ENCODE assay signal across 9 mouse cellular contexts in genomic region chr2:160451057-160451456, GRCm38 (mm10).
A peak's percentile ranks its signal among the peaks of the same experiment; 100 is the strongest.
DNase-seq lines count a peak whose midpoint lies in the region; ATAC-seq lines count a peak whose summit lies in the region.
"Had no signal": no experiment of that assay in that cellular context is flagged by ENCODE, and none has a peak within 500 bp of the region (broad histone marks: within the 10 kb centered on the region; RNA-seq: fewer than 3 reads in every experiment).

No protein-coding gene starts in this region.

- H3K9ac ChIP-seq in kidney, embryonic 15.5 days, result no peak overlapping the region
- H3K9ac ChIP-seq in forebrain, embryonic 12.5 days, result no peak overlapping the region
- H3K9ac ChIP-seq in intestine, embryonic 16.5 days (ENCODE audit: low read depth, low read length), result no peak overlapping the region
- H3K9ac ChIP-seq in neural tube, embryonic 13.5 days, result peak overlapping the region; percentile 66; the same call in 1 of the 2 replicates

- H3K4me1 ChIP-seq in kidney, embryonic 15.5 days, result peaks cover 33% of the 10 kb centered on the region
- peaks cover 24% of the 10 kb centered on the region for H3K4me1 ChIP-seq in forebrain, embryonic 12.5 days
- peaks cover 11% of the 10 kb centered on the region for H3K4me1 ChIP-seq in intestine, embryonic 16.5 days (ENCODE audit: control insufficient read depth, insufficient read depth, low read length)
- H3K4me1 ChIP-seq in neural tube, embryonic 13.5 days (replicated peaks), result peaks cover 29% of the 10 kb centered on the region

- ATAC-seq in kidney, embryonic 15.5 days (replicated peaks; ENCODE audit: low FRiP score), result peak; percentile 55
- peak; percentile 72 for ATAC-seq in forebrain, embryonic 12.5 days (ENCODE audit: low FRiP score)
- peak; percentile 58 for ATAC-seq in intestine, embryonic 16.5 days
- peak; percentile 44 for ATAC-seq in neural tube, embryonic 13.5 days (ENCODE audit: low read depth)
- no peak for ATAC-seq in activated CD4-positive, CD25-positive, alpha-beta regulatory T cell, adult 4 months

- H3K36me3 ChIP-seq in kidney, embryonic 15.5 days, result no peaks in the 10 kb centered on the region
- H3K36me3 ChIP-seq in forebrain, embryonic 12.5 days (replicated peaks), result no peaks in the 10 kb centered on the region
- H3K36me3 ChIP-seq in intestine, embryonic 16.5 days (ENCODE audit: control insufficient read depth, insufficient read depth, low read length), result no peaks in the 10 kb centered on the region
- no peaks in the 10 kb centered on the region for H3K36me3 ChIP-seq in neural tube, embryonic 13.5 days

- intact Hi-C loops in gastrocnemius, postnatal 14 days (cut with DNase I; ENCODE audit: low total_unique reads), result no loop called here

- H3K27ac ChIP-seq in kidney, embryonic 15.5 days, result peak overlapping the region; percentile 93
- peak overlapping the region; percentile 60 for H3K27ac ChIP-seq in forebrain, embryonic 12.5 days
- peak overlapping the region; percentile 34; the same call in 1 of the 2 replicates for H3K27ac ChIP-seq in intestine, embryonic 16.5 days (ENCODE audit: low read length)
- peak overlapping the region; percentile 63 for H3K27ac ChIP-seq in neural tube, embryonic 13.5 days (replicated peaks)

- no peaks in the 10 kb centered on the region; the same call in 1 of the 2 replicates for H3K27me3 ChIP-seq in kidney, embryonic 15.5 days
- H3K27me3 ChIP-seq in forebrain, embryonic 12.5 days, result no peaks in the 10 kb centered on the region
- no peaks in the 10 kb centered on the region for H3K27me3 ChIP-seq in intestine, embryonic 16.5 days (replicated peaks; ENCODE audit: control insufficient read depth, insufficient read depth, low read length)
- peaks cover 50% of the 10 kb centered on the region for H3K27me3 ChIP-seq in neural tube, embryonic 13.5 days

- H3K4me2 ChIP-seq in kidney, embryonic 15.5 days, result peak overlapping the region; percentile 77
- peak overlapping the region; percentile 58 for H3K4me2 ChIP-seq in forebrain, embryonic 12.5 days
- peak overlapping the region; percentile 65 for H3K4me2 ChIP-seq in intestine, embryonic 16.5 days (ENCODE audit: low read depth, low read length)
- peak overlapping the region; percentile 72 for H3K4me2 ChIP-seq in neural tube, embryonic 13.5 days

- no peaks in the 10 kb centered on the region for H3K9me3 ChIP-seq in kidney, embryonic 15.5 days (replicated peaks)
- H3K9me3 ChIP-seq in forebrain, embryonic 12.5 days, result no peaks in the 10 kb centered on the region
- no peaks in the 10 kb centered on the region for H3K9me3 ChIP-seq in intestine, embryonic 16.5 days (ENCODE audit: control insufficient read depth, low read length)
- H3K9me3 ChIP-seq in neural tube, embryonic 13.5 days, result no peaks in the 10 kb centered on the region
- H3K9me3 ChIP-seq: megakaryocyte, embryonic 14.5 days had no signal

- peak overlapping the region; percentile 40 for H3K4me3 ChIP-seq in kidney, embryonic 15.5 days (replicated peaks)
- peak overlapping the region; percentile 34; the same call in 1 of the 2 replicates for H3K4me3 ChIP-seq in forebrain, embryonic 12.5 days (replicated peaks)
- H3K4me3 ChIP-seq in intestine, embryonic 16.5 days (ENCODE audit: low read length), result peak overlapping the region; percentile 44
- peak overlapping the region; percentile 38 for H3K4me3 ChIP-seq in neural tube, embryonic 13.5 days

- 17% methylated on average over 8 of the region's 8 CpGs for WGBS in kidney, embryonic 15.5 days
- WGBS in forebrain, embryonic 12.5 days, result 6% methylated on average over 8 of the region's 8 CpGs
- WGBS in intestine, embryonic 16.5 days, result 23% methylated on average over 8 of the region's 8 CpGs
- WGBS in neural tube, embryonic 13.5 days, result 10% methylated on average over 8 of the region's 8 CpGs

- no peak for DNase-seq in kidney, adult 11 months
- no peak for DNase-seq in urinary bladder, postnatal 36 days (ENCODE audit: low spot score in 2 of 2)
- no peak for DNase-seq in gastrocnemius, postnatal 14 days

Comparison
In these comparisons a context has a peak if more than half of its experiments do, and no peak if none do; other contexts are left out.
1. H3K27ac ChIP-seq: peak in every context shown above with its lines; median percentile 93 in kidney, embryonic 15.5 days; 63 in neural tube, embryonic 13.5 days; 60 in forebrain, embryonic 12.5 days; 34 in intestine, embryonic 16.5 days.